Mouse (Mus musculus): ENCODE data around the gene Arl4d.
"Not testable (repeated sequence)": the region's sequence is repeated elsewhere in the genome, so short reads cannot be mapped to it uniquely, and the experiment has no call there.

Arl4d gene

DNA sequence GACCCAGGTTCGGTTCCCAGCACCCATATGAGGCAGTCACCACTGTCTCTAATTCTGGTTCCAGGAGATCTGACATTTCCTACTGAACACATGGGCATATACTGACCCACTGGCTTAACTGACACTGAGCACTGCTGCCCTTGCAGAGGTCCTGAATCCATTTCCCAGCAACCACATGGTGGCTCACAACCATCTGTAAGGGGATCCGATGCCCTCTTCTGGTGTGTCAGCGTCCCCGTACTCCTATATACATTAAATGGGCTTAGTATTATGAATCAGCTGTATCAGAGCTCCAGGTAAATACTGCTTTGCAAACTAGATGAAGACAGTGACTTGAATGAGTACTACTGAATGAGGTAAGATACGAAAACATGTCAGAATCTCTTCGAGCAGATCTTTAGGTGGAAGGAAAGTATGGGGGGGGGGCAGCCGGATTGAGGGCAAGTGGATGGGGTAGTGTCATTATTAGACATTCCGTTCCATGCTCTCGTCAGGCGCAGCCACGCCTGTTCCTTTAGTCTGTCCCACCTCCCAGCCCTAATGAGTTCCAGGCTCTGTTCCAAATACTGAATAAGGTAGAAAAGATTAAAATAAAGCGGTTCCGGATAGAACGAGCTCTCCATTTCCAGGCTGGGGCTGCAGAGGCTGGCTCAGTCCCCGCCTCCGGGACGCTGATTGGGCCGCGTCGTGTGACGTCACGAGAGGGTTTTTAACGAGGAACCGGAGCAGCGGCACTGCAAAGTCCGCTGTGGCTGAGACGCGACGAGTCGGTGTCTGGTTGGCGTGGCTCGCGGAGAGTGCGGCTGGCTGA lies at the start of gene Arl4d:
TSS of gene Arl4d (plus strand) at position 717 of the 811 bp plus-strand sequence.
- DNase-seq (ENCODE audit: inconsistent ontology term): peak; percentile 94

DNA sequence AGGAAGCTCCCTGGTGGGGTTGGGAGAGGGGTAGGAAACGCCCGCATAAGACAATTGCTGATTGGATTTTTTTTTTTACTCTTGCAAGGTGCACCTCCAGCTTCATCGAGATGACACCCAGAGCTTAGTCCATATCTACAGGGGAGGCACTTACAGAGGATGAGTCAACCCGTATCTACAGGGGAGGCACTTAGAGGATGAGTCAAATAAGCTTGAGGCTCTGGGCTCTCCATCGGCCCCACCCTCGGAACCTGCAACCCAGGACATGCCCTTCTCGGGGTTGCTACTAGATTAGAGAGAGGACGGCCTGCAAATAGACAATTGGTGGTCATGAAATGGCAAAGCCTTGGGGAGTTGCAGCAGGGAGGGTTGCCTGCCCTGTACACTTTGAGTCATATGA lies 49.2 kb upstream of the Arl4d start:
- no peak for DNase-seq (ENCODE audit: inconsistent ontology term)

DNA sequence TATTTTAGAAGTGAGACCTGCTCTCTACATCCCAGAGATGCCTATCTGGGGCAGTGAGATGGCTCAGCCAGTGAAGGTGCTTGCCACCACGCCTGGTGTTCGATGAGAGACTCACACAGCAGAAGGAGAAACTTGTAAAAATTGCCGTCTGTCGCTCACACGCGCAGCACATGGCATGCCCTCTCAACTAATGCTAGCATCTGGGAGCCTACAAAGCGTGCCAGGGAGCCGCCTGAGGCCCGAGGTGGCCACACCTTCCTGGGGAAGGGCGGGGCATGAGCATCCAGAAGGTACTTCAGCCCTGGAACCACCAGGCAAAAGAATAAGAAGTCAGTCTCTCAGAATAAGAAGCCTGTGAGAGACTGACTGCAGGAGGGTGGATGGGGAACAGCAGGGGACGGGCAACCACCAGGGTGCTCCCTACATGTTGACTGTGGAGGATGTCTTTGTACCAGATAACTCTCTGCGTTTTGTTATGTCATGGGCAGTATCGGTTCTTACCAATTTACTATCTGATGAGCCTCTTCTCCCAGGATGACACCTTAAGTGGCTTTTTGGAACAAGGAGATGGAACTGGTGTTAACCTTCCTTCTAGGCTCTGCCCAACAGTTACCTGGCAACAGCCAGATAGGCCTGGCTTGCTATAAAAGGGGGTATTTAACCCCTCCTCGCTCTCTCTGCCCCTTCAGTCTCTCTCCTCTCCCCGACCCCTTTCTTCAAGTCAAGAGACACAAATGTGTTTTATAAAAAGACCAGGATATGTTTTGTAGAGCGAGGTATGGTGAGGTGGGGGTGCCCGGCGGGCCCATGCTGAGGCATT lies 48.2 kb upstream of the Arl4d start:
- DNase-seq (ENCODE audit: inconsistent ontology term): no peak

DNA sequence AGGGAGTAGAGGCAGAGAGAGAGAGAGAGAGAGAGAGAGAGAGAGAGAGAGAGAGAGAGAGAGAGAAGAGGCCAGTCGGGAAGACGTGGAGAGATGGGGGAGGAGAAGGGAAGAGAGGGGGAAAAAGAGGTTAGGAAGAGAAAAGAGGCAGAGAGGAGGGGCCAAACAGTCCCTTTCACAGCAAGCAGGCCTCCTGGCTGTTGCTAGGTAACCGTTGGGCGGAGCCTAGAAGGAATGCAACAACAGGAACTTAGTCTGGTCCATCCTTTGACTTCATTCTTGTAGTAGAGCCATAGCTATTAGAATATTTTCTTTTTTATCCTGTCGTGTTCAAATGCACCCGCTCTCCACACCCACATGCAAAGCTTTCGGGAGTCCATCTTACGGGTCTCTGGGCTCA lies 47.5 kb upstream of the Arl4d start:
- DNase-seq (ENCODE audit: inconsistent ontology term): peak; percentile 60

DNA sequence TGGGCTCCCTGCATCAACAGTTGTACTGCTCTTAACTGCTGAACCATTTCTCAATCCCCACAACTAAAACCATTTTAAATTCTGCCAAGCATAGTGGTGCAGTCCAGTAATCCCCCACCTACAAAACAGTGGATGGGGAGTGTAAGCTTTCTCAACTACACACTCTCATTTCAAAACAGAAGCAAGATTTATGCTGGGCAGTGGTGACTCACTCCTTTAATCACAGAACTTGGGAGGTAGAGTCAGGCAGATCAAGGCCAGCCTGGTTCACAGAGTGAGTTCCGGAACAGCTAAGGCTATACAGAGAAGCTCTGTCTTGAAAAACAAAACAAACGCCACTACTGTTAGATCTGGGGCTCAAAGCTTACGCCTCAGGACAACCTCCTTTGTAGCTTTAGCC lies 46.7 kb upstream of the Arl4d start:
- DNase-seq (ENCODE audit: inconsistent ontology term): no peak

DNA sequence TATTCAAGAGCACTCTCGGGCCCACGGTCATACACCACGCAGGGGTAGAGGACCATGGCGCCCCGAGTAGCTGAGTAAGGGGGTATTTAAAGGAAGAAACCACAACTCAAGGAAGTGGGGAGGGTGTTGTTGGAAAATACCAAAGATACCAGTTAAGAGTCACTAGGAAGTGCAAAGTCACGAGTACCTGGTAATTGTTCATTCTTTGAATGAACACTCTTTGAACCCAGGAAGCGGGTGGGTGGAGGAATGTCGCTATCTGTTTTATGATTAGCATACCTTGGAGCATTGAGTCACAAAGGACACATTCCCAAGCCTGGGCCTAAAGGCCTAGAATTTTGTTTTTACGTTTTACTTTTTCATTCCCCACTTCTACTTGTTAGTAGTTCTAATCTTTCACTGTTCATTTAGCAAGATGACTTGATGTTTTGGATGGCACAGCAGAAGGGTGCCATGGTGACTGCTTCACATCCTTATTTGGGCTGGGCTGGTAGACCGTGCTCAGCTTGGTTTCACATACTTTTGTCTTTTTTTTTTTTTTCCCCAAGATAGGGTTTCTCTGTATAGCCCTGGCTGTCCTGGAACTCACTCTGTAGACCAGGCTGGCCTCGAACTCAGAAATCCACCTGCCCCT lies 45.2 kb upstream of the Arl4d start:
- DNase-seq (ENCODE audit: inconsistent ontology term): not testable (repeated sequence)

DNA sequence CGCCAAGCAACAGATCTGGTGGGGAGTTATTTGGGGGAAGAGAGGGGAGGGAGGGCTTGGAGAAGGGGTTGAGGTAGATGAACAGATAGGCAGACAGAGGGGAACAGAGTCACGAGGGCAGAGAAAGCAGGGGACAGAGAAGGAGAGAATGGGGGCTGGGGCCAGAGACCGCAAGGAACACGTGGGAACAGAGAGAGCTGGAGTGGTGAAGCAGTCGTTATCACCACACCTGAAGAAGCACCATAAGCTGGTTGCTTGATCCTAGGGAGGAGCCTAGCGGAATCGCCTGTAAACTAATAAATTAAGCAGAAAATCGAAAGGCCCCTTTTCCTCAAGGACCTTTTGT lies 38.7 kb upstream of the Arl4d start:
- DNase-seq (ENCODE audit: inconsistent ontology term): no peak

DNA sequence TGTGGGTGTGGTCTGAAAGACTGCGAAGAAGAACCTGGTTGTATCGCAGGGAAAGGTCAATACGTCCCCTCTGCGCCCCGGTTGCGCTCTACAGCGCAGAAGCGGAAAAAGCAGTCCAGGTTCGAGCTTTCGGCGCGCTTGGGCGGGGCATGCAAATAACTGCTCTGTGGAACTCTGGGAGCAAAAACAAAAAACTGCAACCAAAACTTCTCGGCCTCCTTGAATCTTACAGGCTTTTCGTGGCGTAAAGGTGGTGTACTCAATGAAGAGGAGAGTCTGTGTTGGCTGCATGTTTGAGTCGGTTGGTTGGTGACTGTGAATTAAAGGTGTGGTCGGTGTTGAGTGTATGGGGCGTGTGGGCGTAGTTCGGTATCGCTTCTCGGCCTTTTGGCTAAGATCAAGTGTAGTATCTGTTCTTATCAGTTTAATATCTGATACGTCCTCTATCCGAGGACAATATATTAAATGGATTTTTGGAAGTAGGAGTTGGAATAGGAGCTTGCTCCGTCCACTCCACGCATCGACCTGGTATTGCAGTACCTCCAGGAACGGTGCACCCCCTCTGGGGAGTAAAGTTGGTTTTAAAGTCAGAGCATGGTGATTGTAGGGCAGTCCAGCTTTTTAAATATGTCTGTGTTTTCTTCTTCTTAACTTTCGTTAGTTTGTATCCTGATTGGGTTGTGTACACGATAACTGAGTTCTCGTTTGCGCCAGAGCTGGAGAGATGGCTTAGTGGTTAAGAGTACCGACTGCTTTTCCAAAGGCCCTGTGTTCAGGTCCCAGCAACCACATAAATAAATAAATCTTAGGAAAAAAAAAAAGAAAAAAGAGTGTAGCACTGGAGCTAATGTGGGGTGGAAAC lies 38.1 kb upstream of the Arl4d start, which contains the start of gene Rdm1:
TSS of gene Rdm1 (plus strand) at position 201 of the 862 bp plus-strand sequence.
- DNase-seq (ENCODE audit: inconsistent ontology term): peak; percentile 93

DNA sequence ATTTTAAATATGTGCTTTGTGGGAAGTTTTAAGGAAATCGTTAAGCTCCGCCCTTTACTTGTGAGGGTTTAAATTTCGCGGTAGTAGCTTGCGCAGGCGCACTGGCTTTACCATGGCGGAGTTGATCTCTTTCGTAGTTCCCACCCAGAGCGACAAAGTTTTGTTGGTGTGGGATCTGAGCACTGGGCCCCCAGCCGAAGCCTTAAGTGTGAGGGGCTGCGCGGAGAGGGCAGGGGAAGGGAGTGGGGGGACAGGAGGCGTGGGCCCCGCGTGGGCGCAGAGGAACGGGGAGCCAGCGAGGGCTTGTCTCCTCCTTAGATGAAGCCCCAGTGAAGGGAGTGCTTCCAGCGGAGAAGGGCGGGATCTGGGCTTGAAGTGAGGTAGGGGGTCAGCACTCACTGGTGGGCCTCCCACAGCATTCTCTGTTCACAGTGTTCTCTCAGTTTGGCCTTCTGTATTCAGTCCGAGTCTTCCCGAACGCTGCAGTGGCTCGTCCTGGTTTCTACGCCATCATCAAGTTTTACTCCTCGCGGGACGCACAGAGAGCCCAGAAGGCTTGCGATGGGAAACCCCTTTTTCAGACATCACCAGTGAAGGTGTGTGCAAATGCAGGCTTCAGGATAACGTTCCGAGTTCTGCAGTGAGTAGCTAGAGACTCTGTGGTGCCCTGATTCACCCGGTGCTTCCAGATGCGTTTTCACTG lies 37.3 kb upstream of the Arl4d start:
- DNase-seq (ENCODE audit: inconsistent ontology term): peak; percentile 96

DNA sequence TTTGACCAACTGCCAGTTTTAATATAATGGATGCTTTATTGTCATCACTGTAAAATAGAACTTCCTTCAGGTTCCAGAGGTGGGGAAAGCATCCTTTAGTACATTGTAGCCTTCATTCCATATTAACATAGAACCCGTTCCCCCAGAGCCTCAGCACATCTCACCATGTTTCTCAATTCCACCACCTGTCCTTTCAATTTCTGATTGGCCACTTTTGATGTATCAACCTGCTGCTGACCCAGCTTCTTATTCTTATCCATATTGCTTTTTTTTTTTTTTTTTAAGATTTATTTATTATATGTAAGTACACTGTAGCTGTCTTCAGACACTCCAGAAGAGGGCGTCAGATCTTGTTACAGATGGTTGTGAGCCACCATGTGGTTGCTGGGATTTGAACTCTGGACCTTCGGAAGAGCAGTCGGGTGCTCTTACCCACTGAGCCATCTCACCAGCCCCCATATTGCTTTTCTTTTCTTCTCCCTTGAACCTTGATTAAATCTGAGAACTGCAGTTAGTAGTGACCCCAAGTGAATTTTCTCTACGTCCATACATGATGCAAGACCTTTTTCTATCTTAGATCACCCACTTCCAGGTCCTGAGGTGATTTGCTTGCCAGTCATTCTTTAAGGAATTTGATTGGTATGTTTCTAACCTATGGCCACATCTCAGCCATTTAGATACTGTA lies 36.5 kb upstream of the Arl4d start:
- DNase-seq (ENCODE audit: inconsistent ontology term): not testable (repeated sequence)

DNA sequence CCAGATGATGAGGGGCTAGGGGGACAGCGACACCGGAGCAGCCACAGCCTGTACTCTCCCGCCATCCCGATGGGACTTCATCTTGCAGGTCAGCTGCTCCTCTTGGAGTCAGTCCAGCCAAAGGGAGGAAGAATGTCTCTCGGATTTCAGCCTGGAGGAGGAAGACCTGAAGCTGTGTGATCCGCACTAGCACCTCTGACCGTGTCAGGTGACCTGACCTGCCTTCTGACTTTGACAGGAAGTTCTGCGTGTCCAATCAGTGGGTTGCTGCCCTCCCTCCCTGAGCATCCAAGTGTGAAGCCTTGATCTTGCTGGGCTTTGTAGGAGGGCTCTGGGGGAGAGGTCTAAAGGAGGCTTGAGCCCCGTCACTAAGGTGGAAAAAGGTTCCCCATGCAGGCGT lies 29.7 kb upstream of the Arl4d start:
- no peak for DNase-seq (ENCODE audit: inconsistent ontology term)

DNA sequence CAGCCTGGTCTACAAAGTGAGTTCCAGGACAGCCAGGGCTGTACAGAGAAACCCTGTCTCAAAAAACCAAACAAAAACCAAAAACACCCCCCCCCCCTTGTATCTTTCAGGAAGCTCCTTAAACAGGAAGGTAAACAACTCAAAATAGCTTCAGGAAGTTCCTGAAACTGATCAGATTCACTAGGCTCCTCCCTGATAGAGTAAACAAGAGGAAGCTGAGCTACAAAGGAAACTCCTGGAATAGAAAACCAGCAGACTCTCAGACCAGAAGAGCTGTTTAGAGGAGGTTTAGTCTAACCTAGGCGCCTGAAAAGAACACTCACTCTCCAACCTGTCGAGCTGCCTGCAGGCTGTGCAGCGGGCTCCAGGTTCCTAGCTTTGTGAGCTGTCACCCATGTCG lies 25.6 kb upstream of the Arl4d start:
- DNase-seq (ENCODE audit: inconsistent ontology term): no peak

DNA sequence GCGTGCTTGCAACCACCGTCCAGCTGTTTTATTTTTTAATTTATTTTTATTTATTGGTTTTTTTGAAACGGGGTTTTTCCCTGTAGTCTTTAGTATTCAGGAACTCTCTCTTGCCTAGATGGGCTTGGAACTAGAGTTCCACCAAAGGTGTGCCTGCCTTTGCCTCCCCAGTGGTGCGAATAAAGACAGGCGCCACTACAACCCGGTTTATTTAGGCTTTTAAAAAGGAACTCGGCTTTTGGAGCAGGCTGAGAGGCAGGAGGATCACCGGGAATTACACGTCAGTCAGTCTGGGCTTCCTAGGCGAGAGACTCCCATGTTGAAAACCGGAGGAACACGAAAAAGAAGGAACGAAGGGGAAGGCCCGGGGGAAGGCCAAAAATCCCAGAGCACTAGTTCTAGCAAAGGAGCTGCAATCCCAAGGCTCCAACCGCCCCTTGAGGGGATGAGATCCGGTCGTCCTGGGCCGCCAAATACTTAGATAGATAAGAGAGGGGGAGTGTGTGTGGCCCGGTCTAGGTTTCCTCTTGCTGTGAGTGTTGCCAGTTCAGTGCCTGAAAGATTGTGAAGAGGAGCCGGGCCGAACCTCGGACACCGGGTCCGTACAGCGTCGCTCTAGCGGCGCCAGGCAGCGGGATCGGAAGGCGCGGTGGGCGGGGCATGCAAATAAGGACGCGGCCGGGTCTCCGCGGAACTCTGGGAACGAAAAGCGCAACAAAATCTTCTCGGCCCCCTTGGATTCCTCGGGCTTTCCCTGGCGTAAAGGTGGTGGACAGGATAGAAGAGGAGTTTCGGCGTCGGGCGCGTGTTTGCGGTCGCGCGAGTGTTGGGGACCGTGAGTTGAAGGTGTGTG lies 24.3 kb upstream of the Arl4d start:
- DNase-seq (ENCODE audit: inconsistent ontology term): peak; percentile 85

DNA sequence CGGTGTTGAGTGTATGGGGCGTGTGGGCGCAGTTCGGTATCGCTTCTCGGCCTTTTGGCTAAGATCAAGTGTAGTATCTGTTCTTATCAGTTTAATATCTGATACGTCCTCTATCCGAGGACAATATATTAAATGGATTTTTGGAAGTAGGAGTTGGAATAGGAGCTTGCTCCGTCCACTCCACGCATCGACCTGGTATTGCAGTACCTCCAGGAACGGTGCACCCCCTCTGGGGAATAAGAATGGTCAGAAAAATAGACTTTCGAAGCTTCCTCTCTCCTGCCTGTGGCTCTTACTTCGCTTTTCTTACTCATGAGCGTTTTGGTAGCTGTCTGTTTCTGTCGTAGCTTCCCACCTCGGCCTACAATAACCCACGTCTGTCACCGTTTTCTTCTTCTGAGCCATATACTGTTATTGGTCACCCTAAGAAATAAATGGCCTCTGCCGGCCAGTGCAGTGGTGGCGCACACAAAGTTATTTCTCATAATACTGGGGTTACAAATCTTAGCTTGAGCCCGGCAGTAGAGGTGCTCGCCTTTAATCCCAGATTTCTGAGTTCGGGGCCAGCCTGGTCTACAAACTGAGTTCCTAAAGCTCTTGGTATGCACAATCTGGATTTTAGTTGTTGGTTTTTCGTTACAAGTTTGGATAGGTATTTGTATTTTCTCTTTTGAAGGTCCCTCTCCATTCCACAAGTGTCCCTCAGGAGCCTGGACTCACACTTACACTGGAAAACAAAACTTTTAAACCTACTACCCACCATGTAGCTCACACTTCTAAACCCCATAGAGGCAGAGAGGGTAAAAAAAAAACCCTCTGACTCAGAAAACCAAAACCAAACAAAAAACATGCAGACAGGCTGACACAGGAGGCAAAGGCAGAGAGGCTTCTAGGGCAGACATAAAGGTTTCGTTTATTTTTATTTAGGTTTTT lies 23.4 kb upstream of the Arl4d start:
- DNase-seq (ENCODE audit: inconsistent ontology term): peak; percentile 90

DNA sequence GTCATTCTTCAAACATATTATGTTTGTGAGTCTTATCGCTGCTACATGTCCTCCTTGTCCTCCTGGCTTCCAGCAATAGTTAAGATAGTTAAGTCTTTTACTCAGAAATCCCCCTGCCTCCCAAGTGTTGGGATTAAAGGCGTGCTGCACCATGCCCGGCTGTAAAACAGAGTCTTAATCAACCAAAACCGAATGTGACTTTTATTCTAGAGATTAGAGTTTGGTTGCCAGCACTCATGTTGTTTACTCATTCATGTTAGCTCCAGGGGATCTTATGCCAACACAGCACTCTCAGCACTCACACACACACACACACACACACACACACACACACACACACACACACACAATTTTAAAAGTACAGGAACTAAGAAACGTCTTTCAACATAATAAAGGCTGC lies 22.4 kb upstream of the Arl4d start:
- DNase-seq (ENCODE audit: inconsistent ontology term): peak; percentile 36

DNA sequence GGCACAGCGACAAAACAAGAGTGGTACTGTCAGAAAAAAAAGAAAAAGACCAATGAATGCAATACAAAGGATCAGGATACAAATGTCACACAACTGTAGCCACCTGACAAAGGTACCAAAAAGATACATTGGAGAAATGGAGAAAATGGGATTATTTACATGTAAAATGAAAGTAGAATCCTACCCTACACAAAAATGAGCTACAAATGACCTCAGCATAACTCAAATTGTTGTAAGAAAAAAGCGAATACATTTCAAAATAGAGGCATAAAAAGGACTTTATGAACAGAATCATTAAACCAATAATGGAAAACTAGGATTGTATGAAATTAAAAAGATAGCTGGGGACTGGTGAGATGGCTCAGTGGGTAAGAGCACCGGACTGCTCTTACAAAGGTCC lies 20.8 kb upstream of the Arl4d start:
- DNase-seq (ENCODE audit: inconsistent ontology term): peak; percentile 61

DNA sequence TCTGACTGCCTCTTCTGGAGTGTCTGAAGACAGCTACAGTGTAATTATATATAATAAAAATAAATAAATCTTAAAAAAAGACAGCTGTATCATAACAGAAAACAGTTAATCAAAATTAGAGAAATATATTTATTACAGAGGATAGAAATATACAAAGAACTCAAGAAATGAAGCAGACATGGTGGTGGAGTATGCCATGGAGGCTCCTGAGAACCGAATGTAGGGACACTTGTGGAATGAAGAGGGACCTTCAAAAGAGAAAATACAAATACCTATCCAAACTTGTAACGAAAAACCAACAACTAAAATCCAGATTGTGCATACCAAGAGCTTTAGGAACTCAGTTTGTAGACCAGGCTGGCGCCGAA lies 20.3 kb upstream of the Arl4d start:
- DNase-seq (ENCODE audit: inconsistent ontology term): not testable (repeated sequence)
